Comparison of ENCODE assay signal across 26 mouse cellular contexts in genomic region chr6:143844701-143844970, GRCm38 (mm10).
DNase-seq lines count a peak whose midpoint lies in the region; ATAC-seq and TF ChIP-seq lines count a peak whose summit lies in the region.
"Had no signal": no experiment of that assay in that cellular context is flagged by ENCODE, and none has a peak within 500 bp of the region (broad histone marks: within the 10 kb centered on the region; RNA-seq: fewer than 3 reads in every experiment).

No protein-coding gene starts in this region.

- no peak overlapping the region for H3K4me2 ChIP-seq in liver, embryonic 13.5 days
- no peak overlapping the region for H3K4me2 ChIP-seq in liver, postnatal 0 days (ENCODE audit: low read depth, low read length)
- H3K4me2 ChIP-seq: embryonic facial prominence, embryonic 13.5 days; forebrain, embryonic 13.5 days; heart, embryonic 13.5 days; hindbrain, embryonic 14.5 days had no signal

- no peak for TF ChIP-seq RAD21 in MEL (IDR thresholded peaks at IDR 0.05; ENCODE audit: low read depth, low read length)

- 0 out of 2 replicates have a peak overlapping the region, but pooled peaks have one; percentile 35 for H3K27ac ChIP-seq in liver, embryonic 13.5 days
- H3K27ac ChIP-seq in liver, postnatal 0 days (ENCODE audit: low read depth) = no peak overlapping the region
- 0 out of 2 replicates have a peak overlapping the region, but pooled peaks have one; percentile 7 for H3K27ac ChIP-seq in MEL (ENCODE audit: control insufficient read depth, low read depth, low read length)
- H3K27ac ChIP-seq: embryonic facial prominence, embryonic 13.5 days; forebrain, embryonic 10.5 days; forebrain, embryonic 13.5 days; heart, adult 2 months; heart, embryonic 10.5 days; heart, embryonic 13.5 days; hindbrain, embryonic 14.5 days had no signal

- no peak for TF ChIP-seq POLR2A in MEL (IDR thresholded peaks at IDR 0.05; ENCODE audit: control insufficient read depth in 1 of 2, insufficient read depth in 1 of 2, low read depth in 1 of 2, low read length in 2 of 2, poor library complexity in 1 of 2)

- H3K9ac ChIP-seq in liver, embryonic 13.5 days = no peak overlapping the region
- H3K9ac ChIP-seq in liver, postnatal 0 days (replicated peaks) = no peak overlapping the region
- no peak overlapping the region for H3K9ac ChIP-seq in MEL (ENCODE audit: control insufficient read depth, low read depth, low read length, poor library complexity, severe bottlenecking)
- H3K9ac ChIP-seq: embryonic facial prominence, embryonic 13.5 days; forebrain, embryonic 13.5 days; heart, embryonic 13.5 days; hindbrain, embryonic 14.5 days had no signal

- no peak overlapping the region for H3K4me3 ChIP-seq in liver, embryonic 13.5 days (replicated peaks)
- no peak overlapping the region for H3K4me3 ChIP-seq in liver, postnatal 0 days (ENCODE audit: low read depth, low read length)
- H3K4me3 ChIP-seq in MEL (ENCODE audit: control insufficient read depth in 1 of 2, insufficient read depth in 1 of 2, low read depth in 2 of 2, low read length in 2 of 2) = no peak overlapping the region
- H3K4me3 ChIP-seq: embryonic facial prominence, embryonic 13.5 days; forebrain, embryonic 10.5 days; forebrain, embryonic 13.5 days; heart, adult 2 months; heart, embryonic 10.5 days; heart, embryonic 13.5 days had no signal

- no peak for TF ChIP-seq EP300 in liver, postnatal 0 days (IDR thresholded peaks at IDR 0.05; ENCODE audit: low read depth)
- no peak for TF ChIP-seq EP300 in MEL (IDR thresholded peaks at IDR 0.05; ENCODE audit: low read depth in 1 of 2, low read length in 2 of 2)

- DNase-seq in liver, embryonic 13.5 days = no peak
- no peak for DNase-seq in liver, postnatal 0 days
- DNase-seq in MEL (ENCODE audit: low read depth, low spot score) = no peak
- peak; percentile 19 for DNase-seq in Muller cell, postnatal 12 days (ENCODE audit: inconsistent ontology term)
- DNase-seq in embryo, embryonic 9.5 days (ENCODE audit: extremely low spot score) = no peak
- no peak for DNase-seq in cerebellum, adult 8-10 months
- DNase-seq: adrenal gland, adult 2 months; adrenal gland, postnatal 14 days; cerebellum, adult 11-12 months; cerebellum, adult 9-10 months; cerebellum, postnatal 14 days; gastrocnemius, postnatal 10 days; gastrocnemius, postnatal 36 days; heart, adult 2 months; heart, postnatal 14 days; heart, postnatal 4 days had no signal

- no peaks in the 10 kb centered on the region for H3K9me3 ChIP-seq in liver, embryonic 13.5 days (replicated peaks)
- no peaks in the 10 kb centered on the region for H3K9me3 ChIP-seq in liver, postnatal 0 days (ENCODE audit: low read length)
- no peaks in the 10 kb centered on the region for H3K9me3 ChIP-seq in MEL (replicated peaks; ENCODE audit: insufficient read depth, low read length)
- H3K9me3 ChIP-seq: embryonic facial prominence, embryonic 13.5 days; forebrain, embryonic 10.5 days; forebrain, embryonic 13.5 days; heart, embryonic 10.5 days; heart, embryonic 13.5 days had no signal

- peaks cover 39% of the 10 kb centered on the region for H3K4me1 ChIP-seq in liver, embryonic 13.5 days (replicated peaks)
- no peaks in the 10 kb centered on the region for H3K4me1 ChIP-seq in liver, postnatal 0 days (ENCODE audit: insufficient read depth)
- peaks cover 14 to 35% of the 10 kb centered on the region in 2 experiments for H3K4me1 ChIP-seq in MEL (ENCODE audit: control insufficient read depth in 1 of 2, insufficient read depth in 2 of 2, low read length in 2 of 2)
- H3K4me1 ChIP-seq: embryonic facial prominence, embryonic 13.5 days; forebrain, embryonic 10.5 days; forebrain, embryonic 13.5 days; heart, embryonic 10.5 days; heart, embryonic 13.5 days had no signal

- no peaks in the 10 kb centered on the region for H3K36me3 ChIP-seq in liver, embryonic 13.5 days
- no peaks in the 10 kb centered on the region; the same call in 1 of the 2 replicates for H3K36me3 ChIP-seq in liver, postnatal 0 days (replicated peaks; ENCODE audit: insufficient read depth, low read length)
- H3K36me3 ChIP-seq in MEL (ENCODE audit: control insufficient read depth in 1 of 2, insufficient read depth in 2 of 2, low read length in 2 of 2) = peaks cover 0 to 43% of the 10 kb centered on the region in 2 experiments; a peak in 3 of 4 replicates
- H3K36me3 ChIP-seq: embryonic facial prominence, embryonic 13.5 days; heart, embryonic 10.5 days; heart, embryonic 13.5 days had no signal

- H3K27me3 ChIP-seq in liver, embryonic 13.5 days = no peaks in the 10 kb centered on the region
- no peaks in the 10 kb centered on the region for H3K27me3 ChIP-seq in liver, postnatal 0 days (ENCODE audit: insufficient read depth, low read length)
- no peaks in the 10 kb centered on the region for H3K27me3 ChIP-seq in MEL (ENCODE audit: control insufficient read depth in 1 of 2, insufficient read depth in 2 of 2, low read length in 2 of 2)
- H3K27me3 ChIP-seq: forebrain, embryonic 13.5 days; heart, embryonic 13.5 days had no signal

- H3K79me2 ChIP-seq in MEL (ENCODE audit: control insufficient read depth, insufficient read depth, low read length, poor library complexity) = peaks cover 12% of the 10 kb centered on the region

- ATAC-seq in liver, embryonic 13.5 days (ENCODE audit: low read depth) = no peak
- no peak for ATAC-seq in liver, postnatal 0 days
- ATAC-seq: CD4-positive, CD25-positive, alpha-beta regulatory T cell, adult 4 months; forebrain, embryonic 13.5 days; forebrain, embryonic 16.5 days; hindbrain, postnatal 0 days; inflammation-experienced regulatory T-cells, adult 6 months had no signal

- TF ChIP-seq CTCF in liver, postnatal 0 days (IDR thresholded peaks at IDR 0.05; ENCODE audit: low read depth) = no peak
- no peak for TF ChIP-seq CTCF in MEL (IDR thresholded peaks at IDR 0.05 in 2 of 3, conservative IDR thresholded peaks at IDR 0.05 in 1 of 3; ENCODE audit: control insufficient read depth in 1 of 3, insufficient read depth in 1 of 3, low read depth in 2 of 3, low read length in 3 of 3, poor library complexity in 1 of 3, severe bottlenecking in 1 of 3)

- WGBS in liver, embryonic 13.5 days (ENCODE audit: insufficient replicate concordance) = 77% methylated on average over 3 of the region's 3 CpGs
- WGBS in liver, postnatal 0 days (ENCODE audit: insufficient replicate concordance) = 85% methylated on average over 3 of the region's 3 CpGs

TF ChIP-seq in MEL, 35 proteins besides CTCF, POLR2A, EP300 and RAD21:
- TF ChIP-seq TCF12 (IDR thresholded peaks at IDR 0.05; ENCODE audit: low read depth, low read length) (no peak), NRF1 (IDR thresholded peaks at IDR 0.05; ENCODE audit: insufficient read depth, low read depth, low read length, poor library complexity, severe bottlenecking) (no peak), RCOR1 (IDR thresholded peaks at IDR 0.05; ENCODE audit: low read depth, low read length) (no peak), CHD2 (IDR thresholded peaks at IDR 0.05; ENCODE audit: low read length) (no peak), MYB (IDR thresholded peaks at IDR 0.05; ENCODE audit: low read depth, low read length) (no peak), SIN3A (IDR thresholded peaks at IDR 0.05; ENCODE audit: low read length) (no peak), E2F4 (IDR thresholded peaks at IDR 0.05; ENCODE audit: borderline replicate concordance, low read depth, low read length) (no peak), ZKSCAN1 (IDR thresholded peaks at IDR 0.05; ENCODE audit: low read depth, low read length) (no peak), UBTF (IDR thresholded peaks at IDR 0.05; ENCODE audit: borderline replicate concordance, insufficient read depth, low read depth, low read length) (no peak), USF1 (IDR thresholded peaks at IDR 0.05; ENCODE audit: low read depth, low read length) (no peak)
